Mouse (Mus musculus): ENCODE measurements at regions not wholly inside any gene's neighbourhood (a gene's known extent, or its start where the extent isn't known, plus 50 kb on each side); places are given as distances from the start of the nearest gene placed in this dataset.
A peak's percentile ranks its signal among the peaks of the same experiment; 100 is the strongest.

GRCm38 (mm10) chr12:99039497-99040322 lies 119.3 kb downstream of the Ttc8 start:
- DNase-seq (ENCODE audit: low read depth, low spot score), result no peak

GRCm38 (mm10) chr12:99041606-99042005 lies 121.2 kb downstream of the Ttc8 start:
- DNase-seq (ENCODE audit: low read depth, low spot score), result peak; percentile 26

DNA sequence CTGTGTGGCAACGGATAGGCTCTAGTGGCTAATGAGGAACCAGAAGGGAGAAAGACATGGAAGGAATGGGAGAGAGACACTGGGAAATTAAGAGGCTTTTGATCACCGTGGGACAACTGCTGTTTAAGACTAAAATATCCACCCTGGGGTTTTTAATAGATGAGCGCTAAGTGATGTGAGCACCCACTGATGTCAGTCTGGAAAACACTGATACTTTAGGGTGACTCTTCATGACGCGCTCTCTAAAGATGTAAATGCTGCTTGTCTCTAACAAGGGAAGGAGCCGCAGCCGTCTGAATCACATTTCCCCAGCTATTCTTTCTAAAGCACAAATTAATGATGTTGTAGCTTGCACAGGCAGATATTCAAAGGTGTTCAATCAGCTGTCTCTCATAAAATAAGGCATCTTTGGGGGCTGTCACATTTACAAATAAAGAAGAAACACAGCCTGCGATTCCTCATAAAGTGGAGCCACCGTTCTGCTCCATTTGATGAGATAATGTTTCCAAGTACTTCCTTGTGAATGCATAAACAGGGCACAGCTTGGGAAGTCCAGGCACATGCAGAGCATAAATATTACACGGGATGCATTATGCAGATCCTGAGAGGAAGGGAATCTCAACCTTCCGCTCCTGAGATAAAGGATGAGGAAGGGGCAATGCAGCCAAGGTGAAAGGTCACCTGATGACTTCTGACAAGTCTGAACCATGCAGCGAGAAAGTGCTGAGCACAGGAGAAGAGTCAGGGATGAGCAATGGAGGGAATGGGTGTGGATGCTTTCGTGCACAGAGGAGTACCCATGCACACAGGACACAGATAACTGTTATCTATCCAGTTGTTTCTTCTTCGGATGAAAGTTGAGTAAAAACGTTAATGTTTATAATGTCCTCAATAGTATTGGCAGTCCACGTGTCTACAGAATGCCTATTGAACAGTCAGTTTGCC lies 122.8 kb downstream of the Ttc8 start:
- DNase-seq (ENCODE audit: low read depth, low spot score), result no peak

GRCm38 (mm10) chr12:99044477-99044876 lies 124.1 kb downstream of the Ttc8 start:
- DNase-seq (ENCODE audit: low read depth, low spot score), result no peak

DNA sequence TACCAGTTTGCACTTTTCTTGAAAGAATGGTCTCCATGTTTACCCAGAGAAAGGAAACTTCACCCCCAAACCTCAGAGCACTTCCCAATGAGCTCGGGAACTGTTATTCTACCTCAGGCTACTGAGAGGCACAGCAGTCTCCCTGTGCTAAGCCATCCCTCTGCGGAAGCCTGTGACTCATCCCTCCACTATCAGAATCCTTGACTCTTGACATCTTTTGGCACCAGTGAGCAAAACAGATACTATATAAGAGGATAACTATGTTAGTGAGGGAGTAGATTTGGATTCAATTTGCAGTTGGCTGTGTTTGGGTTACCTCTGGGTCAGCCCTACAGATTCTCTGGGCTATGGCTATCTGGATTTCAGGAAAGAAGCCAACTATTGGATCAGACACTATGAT lies 130.1 kb downstream of the Ttc8 start:
- no peak for DNase-seq (ENCODE audit: low read depth, low spot score)

DNA sequence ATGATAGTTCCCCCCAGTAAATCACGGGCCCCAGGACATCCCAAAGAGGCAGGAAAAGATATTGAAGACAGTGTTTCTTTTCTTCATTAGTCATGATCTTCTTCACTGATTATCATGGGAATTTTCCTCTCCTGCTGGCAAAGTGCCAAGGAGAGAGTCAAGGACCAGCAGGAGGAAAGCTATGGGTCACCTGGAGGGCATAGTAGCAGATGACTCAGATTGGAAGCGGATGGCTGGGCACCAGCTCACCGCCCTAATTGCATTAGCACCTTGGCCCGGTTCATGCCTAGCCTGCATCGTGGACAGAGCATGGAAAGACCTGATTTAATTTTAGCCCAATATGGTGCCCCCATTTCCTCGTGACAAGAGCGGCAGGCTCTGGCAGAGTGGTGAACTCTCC lies 132.2 kb downstream of the Ttc8 start:
- DNase-seq (ENCODE audit: low read depth, low spot score), result no peak

DNA sequence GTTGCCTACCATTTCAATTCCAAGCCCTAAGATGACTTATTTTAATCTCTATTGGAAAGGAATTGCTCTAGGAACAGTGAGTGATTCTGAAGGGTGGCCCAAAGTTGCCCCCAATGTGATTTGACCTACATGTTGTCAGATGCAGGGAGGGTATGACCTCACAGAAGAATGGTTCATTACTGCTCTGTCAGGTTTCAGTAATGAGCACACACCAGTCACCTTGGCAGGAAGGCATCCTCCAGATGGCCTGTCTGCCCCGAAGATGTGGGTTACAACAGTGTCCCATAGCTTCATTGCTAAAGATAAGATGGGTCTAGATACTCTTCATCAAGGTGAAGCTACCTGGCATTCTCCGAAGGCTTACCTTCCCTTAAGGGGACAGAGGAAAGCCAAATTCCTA lies 137.1 kb downstream of the Ttc8 start:
- no peak for DNase-seq (ENCODE audit: low read depth, low spot score)

- no peak for DNase-seq (ENCODE audit: low read depth, low spot score)
Observed at GRCm38 (mm10) chr12:99058916-99059315, 138.5 kb downstream of the Ttc8 start.

GRCm38 (mm10) chr12:99059491-99059890 lies 139.1 kb downstream of the Ttc8 start:
- DNase-seq (ENCODE audit: low read depth, low spot score), result no peak

GRCm38 (mm10) chr12:99060702-99061101 lies 140.3 kb downstream of the Ttc8 start:
- DNase-seq (ENCODE audit: low read depth, low spot score), result no peak

DNA sequence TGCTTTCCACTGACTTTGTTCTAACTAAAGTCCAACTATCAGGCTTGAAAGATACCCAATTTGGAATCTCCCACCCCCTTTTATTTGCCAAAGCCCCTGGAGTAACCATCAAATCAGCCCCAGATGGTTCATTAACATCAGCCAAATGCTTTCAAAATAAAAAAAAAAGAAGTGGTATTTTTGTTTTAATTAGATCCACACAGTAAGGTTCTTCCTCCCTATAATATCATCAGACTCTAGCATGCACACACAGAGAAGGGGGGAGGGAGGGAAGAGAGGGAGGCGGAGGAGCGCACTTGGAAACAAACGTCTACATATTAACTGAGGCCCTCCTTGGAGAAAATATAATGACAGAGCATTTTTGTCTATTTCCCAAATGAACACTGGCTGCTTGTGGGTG lies 143.1 kb downstream of the Ttc8 start:
- no peak for DNase-seq (ENCODE audit: low read depth, low spot score)

DNA sequence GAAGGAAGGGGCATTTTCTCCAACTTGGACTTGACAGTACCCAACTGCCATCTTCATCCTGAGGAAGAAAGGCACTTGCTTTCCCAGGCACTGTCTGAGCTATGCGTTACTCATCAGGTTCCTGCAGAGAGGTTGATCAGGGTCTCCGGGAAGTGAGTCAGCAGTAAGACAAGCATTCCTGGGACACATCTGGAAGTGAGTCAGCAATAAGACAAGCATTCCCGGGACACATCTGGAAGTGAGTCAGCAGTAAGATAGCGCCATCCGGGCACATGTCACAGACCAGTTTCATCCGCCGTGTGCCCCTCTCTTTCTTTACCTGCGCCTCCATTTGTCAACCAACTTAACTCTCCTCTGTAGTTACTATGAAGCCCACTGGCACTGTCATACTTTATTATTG lies 143.5 kb downstream of the Ttc8 start:
- no peak for DNase-seq (ENCODE audit: low read depth, low spot score)

- DNase-seq (ENCODE audit: low read depth, low spot score), result no peak
Observed at GRCm38 (mm10) chr12:99067962-99068361, 147.6 kb downstream of the Ttc8 start.

- DNase-seq (ENCODE audit: low read depth, low spot score), result no peak
Observed at GRCm38 (mm10) chr12:99073766-99074165, 153.4 kb downstream of the Ttc8 start.

GRCm38 (mm10) chr12:99077366-99077765 lies 157.0 kb downstream of the Ttc8 start:
- no peak for DNase-seq (ENCODE audit: low read depth, low spot score)

DNA sequence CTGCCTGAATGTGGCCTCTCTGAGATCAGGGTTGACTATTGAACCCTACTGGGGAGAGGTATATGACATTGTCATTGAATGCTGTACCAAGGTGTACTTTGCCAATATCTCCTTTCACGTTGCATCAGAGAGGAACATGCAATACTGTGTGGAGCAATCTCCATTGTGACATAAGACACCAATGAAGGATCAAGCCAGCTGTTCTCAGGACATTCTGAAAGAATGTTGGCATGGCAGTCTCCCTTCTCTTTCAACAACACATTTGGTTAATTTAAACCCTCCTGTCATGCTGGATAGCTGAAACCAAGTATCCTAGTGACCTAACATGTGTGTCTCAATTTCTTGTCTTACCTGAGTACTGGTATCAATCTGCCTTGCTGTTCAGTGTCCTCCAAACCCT lies 159.5 kb downstream of the Ttc8 start:
- DNase-seq (ENCODE audit: low read depth, low spot score), result no peak

DNA sequence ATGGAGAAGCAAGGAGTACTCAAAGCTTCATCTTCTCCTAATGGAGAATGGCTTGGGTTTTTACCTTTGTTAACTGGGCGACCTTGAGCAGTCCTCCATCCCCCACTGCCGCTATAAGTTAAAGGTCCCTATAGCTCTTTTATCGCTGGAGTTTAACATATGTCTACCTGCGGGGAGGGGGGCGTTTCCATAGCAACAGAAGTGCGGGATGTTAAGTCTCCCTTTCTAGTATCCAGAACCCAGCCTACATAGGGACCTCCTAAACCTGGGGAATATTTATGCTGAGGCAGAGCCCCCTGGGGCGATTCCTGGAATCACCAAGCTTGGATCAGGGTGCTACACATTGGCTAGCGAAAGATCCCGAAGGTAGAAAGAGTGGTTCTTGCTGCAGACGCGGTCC lies 163.2 kb downstream of the Ttc8 start:
- no peak for DNase-seq (ENCODE audit: low read depth, low spot score)

DNA sequence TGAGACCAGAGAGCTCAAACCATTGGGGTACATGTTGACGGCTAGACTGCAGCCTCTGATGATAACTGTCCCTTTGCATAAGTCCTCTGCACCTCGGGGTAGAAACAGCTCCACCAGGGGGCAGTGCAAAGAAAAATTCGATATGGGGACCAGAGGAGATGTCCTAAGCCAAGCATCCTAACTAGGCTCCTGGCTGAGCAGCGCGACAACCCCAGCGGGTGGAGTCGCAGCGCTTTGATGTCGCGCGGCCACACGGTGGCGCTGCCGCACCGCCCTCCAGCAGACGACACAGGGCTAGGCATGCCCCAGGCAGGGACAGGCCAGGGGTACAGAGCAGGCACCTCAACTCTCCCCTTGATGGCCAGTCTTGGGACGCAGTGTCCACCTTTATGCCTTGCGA lies 163.8 kb downstream of the Ttc8 start:
- DNase-seq (ENCODE audit: low read depth, low spot score), result peak; percentile 77

DNA sequence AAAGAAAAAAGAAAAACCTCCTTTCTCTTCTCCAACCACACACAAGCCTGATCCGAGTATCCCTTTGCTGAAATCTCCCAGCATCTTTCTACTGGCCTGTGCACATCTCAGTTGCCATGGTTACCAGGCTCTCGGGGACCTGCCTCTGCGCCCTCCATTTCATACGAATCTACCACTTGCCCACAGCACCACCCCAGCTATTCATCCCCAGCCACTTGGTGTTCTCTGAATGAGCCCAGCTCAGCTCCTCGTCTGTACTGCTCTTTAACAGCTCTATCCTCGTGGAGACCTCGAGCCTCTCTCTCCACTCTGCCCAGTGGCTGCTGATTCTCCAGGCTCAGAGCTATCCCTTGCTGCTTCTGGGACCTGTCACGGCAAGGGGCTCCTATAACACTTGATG lies 166.9 kb downstream of the Ttc8 start:
- DNase-seq (ENCODE audit: low read depth, low spot score), result no peak

DNA sequence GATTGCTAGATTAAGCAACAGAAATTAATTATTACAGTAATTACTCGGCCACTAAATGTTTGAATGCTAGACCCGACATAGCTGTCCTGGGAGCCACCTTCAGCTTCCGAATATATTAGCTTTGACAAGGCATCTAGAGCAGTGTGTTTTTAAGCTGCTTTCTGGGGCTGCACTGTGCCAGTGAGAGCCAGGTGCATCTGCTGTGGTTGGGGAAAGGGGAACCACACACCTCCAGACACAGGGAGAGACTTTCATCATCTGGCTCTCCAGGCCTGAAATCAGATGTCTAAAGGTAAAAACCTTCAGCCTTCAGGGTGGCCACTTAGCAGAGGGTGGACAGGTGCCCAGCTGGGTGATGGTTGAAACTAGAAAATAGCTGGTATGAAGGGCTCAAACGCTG lies 171.4 kb downstream of the Ttc8 start:
- DNase-seq (ENCODE audit: low read depth, low spot score), result no peak

GRCm38 (mm10) chr12:99093151-99093550 lies 172.8 kb downstream of the Ttc8 start:
- no peak for DNase-seq (ENCODE audit: low read depth, low spot score)

DNA sequence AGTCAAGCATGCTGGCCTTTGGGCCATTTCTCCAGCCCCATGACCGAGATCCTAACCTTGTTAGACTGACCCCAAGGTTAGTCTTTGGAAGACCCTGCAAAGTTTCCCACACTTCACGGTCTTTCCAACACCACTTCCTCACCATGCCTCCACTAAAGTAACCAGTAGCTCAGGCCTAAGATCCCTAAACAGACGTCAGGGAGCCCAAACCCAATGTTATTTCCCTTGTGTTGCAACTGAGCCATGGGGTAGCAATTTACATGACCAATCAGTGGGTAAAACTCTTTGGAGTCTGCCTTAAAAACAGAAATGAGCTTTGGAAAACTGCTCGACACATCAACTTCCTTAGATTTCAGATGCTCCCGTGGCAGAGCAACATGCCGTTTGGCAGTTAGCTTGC lies 173.6 kb downstream of the Ttc8 start:
- DNase-seq (ENCODE audit: low read depth, low spot score), result no peak
